Mouse (Mus musculus): ENCODE data around the gene Prtn3.

- TF ChIP-seq CTCF (IDR thresholded peaks at IDR 0.05; ENCODE audit: insufficient read depth, low read depth, low read length): no peak
- TF ChIP-seq POLR2A (IDR thresholded peaks at IDR 0.05; ENCODE audit: insufficient read depth, low read depth, low read length): no peak
Observed at GRCm38 (mm10) chr10:79872862-79873261, 1.4 kb upstream of the Prtn3 start.

Measured in olfactory bulb, adult 2 months (tissue).